Mouse (Mus musculus) left cerebral cortex, adult 9 months (tissue): ENCODE measurements around the gene Ankdd1b.

ENCODE experiments used
- DNase-seq, 2 experiments: peaks; one replicate each; pipeline ENCODE4 v3.0.0; 2022; ENCODE audit warnings: low spot score in 2 of 2

Gene Ankdd1b

GRCm38 (mm10) chr13:96407040-96407439 lies 64.0 kb downstream of the Ankdd1b start:
- DNase-seq, result peak in 1 of 2 experiments; percentile 34

GRCm38 (mm10) chr13:96405518-96405917 lies 65.5 kb downstream of the Ankdd1b start:
- DNase-seq, result peak in 1 of 2 experiments; percentile 25

- DNase-seq, result no peak
Measured at GRCm38 (mm10) chr13:96401251-96401650, 69.7 kb downstream of the Ankdd1b start.

- DNase-seq, result no peak
Measured at GRCm38 (mm10) chr13:96389301-96389700, 81.7 kb downstream of the Ankdd1b start.

- peak; percentile 97 to 100 for DNase-seq
Measured at GRCm38 (mm10) chr13:96388042-96388888, 82.7 kb downstream of the Ankdd1b start, which contains the start of gene Poc5. Poc5 (plus strand) TSS chr13:96388294.

GRCm38 (mm10) chr13:96377883-96378282 lies 93.1 kb downstream of the Ankdd1b start:
- DNase-seq, result no peak

- no peak for DNase-seq
Measured at GRCm38 (mm10) chr13:96376871-96377270, 94.1 kb downstream of the Ankdd1b start.

- no peak for DNase-seq
Measured at GRCm38 (mm10) chr13:96375519-96375918, 95.5 kb downstream of the Ankdd1b start.
